Mouse (Mus musculus) myocyte (in vitro differentiated cells): ENCODE measurements around the gene Idh3b. TPM values are rescaled to one million over a fixed set of nuclear protein-coding genes. Genes with fewer than 3 reads are reported as not detected.

Experiments used
- H3K27me3 ChIP-seq: one replicate; pipeline ENCODE4 v1.6.1; 2011; ENCODE audit not compliant: control insufficient read depth, insufficient read depth, insufficient read length
- H3K36me3 ChIP-seq: one replicate; pipeline ENCODE4 v1.6.1; 2011; ENCODE audit not compliant: control insufficient read depth, insufficient read depth
- H3K4me2 ChIP-seq: one replicate; pipeline ENCODE4 v1.6.1; 2011; ENCODE audit warnings: low read depth, control low read depth
- H3K4me3 ChIP-seq: one replicate; pipeline ENCODE4 v1.5.1; 2011; ENCODE audit warnings: mild to moderate bottlenecking, control low read depth, moderate library complexity
- H3K79me2 ChIP-seq: one replicate; pipeline ENCODE4 v1.6.1; 2011; ENCODE audit not compliant: control insufficient read depth, insufficient read depth
- H3ac ChIP-seq: one replicate; pipeline ENCODE4 v1.6.1; 2011; ENCODE audit not compliant: control insufficient read depth, insufficient read length
- CEBPB ChIP-seq: IDR thresholded peaks from 2 replicates; pipeline ENCODE4 v1.6.1; 2011; ENCODE audit warnings: mild to moderate bottlenecking, moderate library complexity; ENCODE audit not compliant: poor library complexity, insufficient read depth, severe bottlenecking
- E2F4 ChIP-seq: IDR thresholded peaks from one replicate; pipeline ENCODE4 v1.6.1; 2011; ENCODE audit warnings: mild to moderate bottlenecking, control low read depth, moderate library complexity; ENCODE audit not compliant: insufficient read depth
- MAX ChIP-seq: IDR thresholded peaks from one replicate; pipeline ENCODE4 v1.6.1; 2011; ENCODE audit warnings: low read depth, mild to moderate bottlenecking, control low read depth
- MYOD1 ChIP-seq, 3 experiments: IDR thresholded peaks; one replicate each; pipeline ENCODE4 v1.6.1; 2011; ENCODE audit warnings: control low read depth in 2 of 3, low read depth in 2 of 3, mild to moderate bottlenecking in 2 of 3, moderate library complexity in 1 of 3; ENCODE audit not compliant: insufficient read length in 2 of 3, control insufficient read depth in 1 of 3
- MYOG ChIP-seq, 3 experiments: IDR thresholded peaks; one replicate each; pipeline ENCODE4 v1.6.1; 2011; ENCODE audit warnings: control low read depth in 2 of 3, low read depth in 2 of 3, mild to moderate bottlenecking in 2 of 3; ENCODE audit not compliant: insufficient read length in 2 of 3, control insufficient read depth in 1 of 3, insufficient read depth in 1 of 3
- POLR2A ChIP-seq: IDR thresholded peaks from one replicate; pipeline ENCODE4 v1.6.1; 2011; ENCODE audit warnings: low read depth, mild to moderate bottlenecking, control low read depth, moderate library complexity; ENCODE audit not compliant: insufficient read length
- POLR2AphosphoS2 ChIP-seq: IDR thresholded peaks from one replicate; pipeline ENCODE4 v1.6.1; 2011; ENCODE audit warnings: low read depth, control low read depth; ENCODE audit not compliant: insufficient read length
- REST ChIP-seq: IDR thresholded peaks from one replicate; pipeline ENCODE4 v1.6.1; 2011; ENCODE audit warnings: mild to moderate bottlenecking, control low read depth, moderate library complexity; ENCODE audit not compliant: insufficient read depth, insufficient read length
- SRF ChIP-seq: IDR thresholded peaks from one replicate; pipeline ENCODE4 v1.6.1; 2011; ENCODE audit warnings: low read depth; ENCODE audit not compliant: control insufficient read depth, insufficient read length
- TCF12 ChIP-seq: IDR thresholded peaks from one replicate; pipeline ENCODE4 v1.6.1; 2011; ENCODE audit warnings: mild to moderate bottlenecking, control low read depth; ENCODE audit not compliant: poor library complexity, insufficient read depth, severe bottlenecking
- TCF3 ChIP-seq: IDR thresholded peaks from one replicate; pipeline ENCODE4 v1.6.1; 2011; ENCODE audit warnings: low read depth, control low read depth; ENCODE audit not compliant: insufficient read length
- USF1 ChIP-seq: IDR thresholded peaks from one replicate; pipeline ENCODE4 v1.6.1; 2011; ENCODE audit warnings: low read depth, mild to moderate bottlenecking, control low read depth, moderate library complexity
- polyA plus RNA-seq: library from polyadenylated mRNA; unstranded; fragments of >200 nt; fragmentation: generic; extraction: Trizol; gene quantifications from one replicate; pipeline ENCODE4 v1.2.1, GENCODE M21; 2012; ENCODE audit warnings: missing spikeins

The Idh3b gene
- polyA plus RNA-seq, 1 experiment: 137 TPM

- Histone ChIP-seq H3K79me2 (peaks cover 37% of the 10 kb centered on the region), H3K4me3 (peak overlapping the region; percentile 98), H3K4me2 (peak overlapping the region; percentile 87), H3ac (peak overlapping the region; percentile 71), H3K36me3 (peaks cover 21% of the 10 kb centered on the region), H3K27me3 (peaks cover under 1% of the 10 kb centered on the region)
- no peak for TF ChIP-seq POLR2A
- no peak for TF ChIP-seq TCF3
- no peak for TF ChIP-seq MYOG (IDR thresholded peaks at IDR 0.05; ENCODE audit: control insufficient read depth in 1 of 3, insufficient read depth in 1 of 3, insufficient read length in 2 of 3, low read depth in 2 of 3)
- TF ChIP-seq MAX: peak; percentile 21
- peak; percentile 78 for TF ChIP-seq USF1
Measured at GRCm38 (mm10) chr2:130273732-130274131, 10.6 kb downstream of the Idh3b start.

- H3K4me2 ChIP-seq: no peak overlapping the region
- TF ChIP-seq REST (no peak), TCF3 (no peak), SRF (no peak), E2F4 (no peak), TCF12 (no peak), USF1 (no peak)
- no peak overlapping the region for H3K4me3 ChIP-seq
- no peaks in the 10 kb centered on the region for H3K79me2 ChIP-seq
- no peaks in the 10 kb centered on the region for H3K36me3 ChIP-seq
- no peak overlapping the region for H3ac ChIP-seq
- peaks cover 19% of the 10 kb centered on the region for H3K27me3 ChIP-seq
Measured at GRCm38 (mm10) chr2:130268074-130268473, 16.3 kb downstream of the Idh3b start.

GRCm38 (mm10) chr2:130265520-130265919, 18.8 kb downstream of the Idh3b start:
- Histone ChIP-seq H3K79me2 (no peaks in the 10 kb centered on the region), H3K27me3 (peaks cover 26% of the 10 kb centered on the region), H3ac (no peak overlapping the region), H3K4me2 (no peak overlapping the region), H3K36me3 (no peaks in the 10 kb centered on the region), H3K4me3 (no peak overlapping the region)
- TF ChIP-seq POLR2A: no peak
- TF ChIP-seq MYOG (IDR thresholded peaks at IDR 0.05; ENCODE audit: control insufficient read depth in 1 of 3, insufficient read depth in 1 of 3, insufficient read length in 2 of 3, low read depth in 2 of 3): no peak
- no peak for TF ChIP-seq CEBPB
- TF ChIP-seq E2F4: no peak
- TF ChIP-seq TCF3: no peak
- no peak for TF ChIP-seq USF1
- no peak for TF ChIP-seq TCF12
- TF ChIP-seq MYOD1 (IDR thresholded peaks at IDR 0.05; ENCODE audit: control insufficient read depth in 1 of 3, insufficient read length in 2 of 3, low read depth in 2 of 3): no peak
- no peak for TF ChIP-seq REST
- no peak for TF ChIP-seq SRF
- no peak for TF ChIP-seq MAX
- no peak for TF ChIP-seq POLR2AphosphoS2

- no peaks in the 10 kb centered on the region for H3K36me3 ChIP-seq
- peaks cover 16% of the 10 kb centered on the region for H3K27me3 ChIP-seq
- no peaks in the 10 kb centered on the region for H3K79me2 ChIP-seq
- no peak overlapping the region for H3ac ChIP-seq
- no peak overlapping the region for H3K4me3 ChIP-seq
- no peak overlapping the region for H3K4me2 ChIP-seq
- TF ChIP-seq MYOD1 (IDR thresholded peaks at IDR 0.05; ENCODE audit: control insufficient read depth in 1 of 3, insufficient read length in 2 of 3, low read depth in 2 of 3) (no peak), REST (no peak), CEBPB (no peak), E2F4 (no peak), POLR2AphosphoS2 (no peak), MYOG (IDR thresholded peaks at IDR 0.05; ENCODE audit: control insufficient read depth in 1 of 3, insufficient read depth in 1 of 3, insufficient read length in 2 of 3, low read depth in 2 of 3) (no peak), MAX (no peak), TCF3 (no peak), SRF (no peak), USF1 (no peak), TCF12 (no peak), POLR2A (no peak)
Measured at GRCm38 (mm10) chr2:130262398-130262797, 21.9 kb downstream of the Idh3b start.

GRCm38 (mm10) chr2:130261914-130262313, 22.4 kb downstream of the Idh3b start:
- no peak overlapping the region for H3K4me3 ChIP-seq
- H3K4me2 ChIP-seq: no peak overlapping the region
- peaks cover 16% of the 10 kb centered on the region for H3K27me3 ChIP-seq
- H3K36me3 ChIP-seq: no peaks in the 10 kb centered on the region
- H3ac ChIP-seq: no peak overlapping the region
- H3K79me2 ChIP-seq: no peaks in the 10 kb centered on the region
- TF ChIP-seq MYOD1 (IDR thresholded peaks at IDR 0.05; ENCODE audit: control insufficient read depth in 1 of 3, insufficient read length in 2 of 3, low read depth in 2 of 3) (no peak), E2F4 (no peak), USF1 (no peak), TCF3 (no peak), MYOG (IDR thresholded peaks at IDR 0.05; ENCODE audit: control insufficient read depth in 1 of 3, insufficient read depth in 1 of 3, insufficient read length in 2 of 3, low read depth in 2 of 3) (no peak), POLR2A (no peak)
